Mouse (Mus musculus): ENCODE data around the gene Pmepa1. TPM values are rescaled to one million over a fixed set of nuclear protein-coding genes. Genes with fewer than 3 reads are reported as not detected.

Pmepa1 gene
- polyA plus RNA-seq, 1 experiment from 2014 or later: 1.2 TPM

DNA sequence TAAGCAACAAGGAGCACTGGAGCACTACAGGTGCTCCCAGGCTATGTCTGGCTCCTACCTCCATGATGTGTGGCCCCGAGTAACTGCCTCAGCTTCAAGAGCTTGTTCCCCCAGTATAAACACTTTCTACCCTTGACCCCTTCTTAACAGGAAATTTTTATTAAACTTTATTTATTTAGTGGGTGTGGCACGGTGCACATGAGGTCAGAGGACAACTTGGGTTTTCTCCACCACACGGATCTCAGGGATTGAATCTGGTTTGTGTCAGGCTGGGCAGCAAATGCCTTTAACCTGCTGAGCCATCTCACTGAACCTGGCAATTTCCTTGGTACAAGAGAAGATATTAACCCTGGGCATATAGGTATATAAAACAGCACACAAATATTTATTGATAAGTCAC, 32.2 kb downstream of the Pmepa1 start:
- no peak overlapping the region for H3K27ac ChIP-seq (ENCODE audit: low read depth, low read length)
- no peak overlapping the region for H3K4me2 ChIP-seq
- H3K4me3 ChIP-seq (ENCODE audit: low read depth, low read length): no peak overlapping the region
- no peaks in the 10 kb centered on the region for H3K36me3 ChIP-seq (ENCODE audit: control insufficient read depth, insufficient read depth, low read length)
- no peaks in the 10 kb centered on the region for H3K4me1 ChIP-seq (replicated peaks; ENCODE audit: control insufficient read depth, insufficient read depth, low read length)
- ATAC-seq (replicated peaks; ENCODE audit: low FRiP score) (no peak), DNase-seq (ENCODE audit: low spot score) (no peak)
- 66% methylated on average over 3 of the region's 3 CpGs for WGBS
- H3K9me3 ChIP-seq (ENCODE audit: control insufficient read depth, low read length): no peaks in the 10 kb centered on the region
- H3K9ac ChIP-seq (ENCODE audit: low read depth, low read length): no peak overlapping the region
- peaks cover 6% of the 10 kb centered on the region; the same call in 1 of the 2 replicates for H3K27me3 ChIP-seq (replicated peaks; ENCODE audit: control insufficient read depth, insufficient read depth, low read length)

DNA sequence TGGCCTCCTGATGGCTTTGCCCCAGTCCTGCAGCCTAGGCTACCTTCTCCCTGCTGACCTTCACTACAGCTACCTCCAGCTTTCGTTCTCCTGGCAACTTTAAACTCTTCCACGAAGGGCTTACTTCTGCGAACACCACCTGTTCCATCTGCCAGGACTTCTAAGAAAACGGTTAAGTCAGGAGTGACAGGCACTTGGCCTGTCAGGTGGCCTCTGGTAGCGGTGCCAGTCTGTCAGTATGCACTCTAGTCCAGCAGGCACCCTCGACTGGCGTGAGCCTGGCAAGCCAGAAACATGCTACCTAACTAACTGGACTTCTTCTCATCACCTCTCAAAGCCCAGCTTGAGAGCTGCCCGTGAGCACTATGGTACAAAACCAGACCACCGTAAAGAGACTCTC, 32.7 kb downstream of the Pmepa1 start:
- H3K9me3 ChIP-seq (ENCODE audit: control insufficient read depth, low read length): no peaks in the 10 kb centered on the region
- 68% methylated on average over 9 of the region's 9 CpGs for WGBS
- H3K4me3 ChIP-seq (ENCODE audit: low read depth, low read length): no peak overlapping the region
- ATAC-seq (replicated peaks; ENCODE audit: low FRiP score): no peak
- peaks cover 6% of the 10 kb centered on the region; the same call in 1 of the 2 replicates for H3K27me3 ChIP-seq (replicated peaks; ENCODE audit: control insufficient read depth, insufficient read depth, low read length)
- H3K4me2 ChIP-seq: no peak overlapping the region
- no peak overlapping the region for H3K27ac ChIP-seq (ENCODE audit: low read depth, low read length)
- H3K36me3 ChIP-seq (ENCODE audit: control insufficient read depth, insufficient read depth, low read length): no peaks in the 10 kb centered on the region
- no peak for DNase-seq (ENCODE audit: low spot score)
- no peaks in the 10 kb centered on the region for H3K4me1 ChIP-seq (replicated peaks; ENCODE audit: control insufficient read depth, insufficient read depth, low read length)
- no peak overlapping the region for H3K9ac ChIP-seq (ENCODE audit: low read depth, low read length)

DNA sequence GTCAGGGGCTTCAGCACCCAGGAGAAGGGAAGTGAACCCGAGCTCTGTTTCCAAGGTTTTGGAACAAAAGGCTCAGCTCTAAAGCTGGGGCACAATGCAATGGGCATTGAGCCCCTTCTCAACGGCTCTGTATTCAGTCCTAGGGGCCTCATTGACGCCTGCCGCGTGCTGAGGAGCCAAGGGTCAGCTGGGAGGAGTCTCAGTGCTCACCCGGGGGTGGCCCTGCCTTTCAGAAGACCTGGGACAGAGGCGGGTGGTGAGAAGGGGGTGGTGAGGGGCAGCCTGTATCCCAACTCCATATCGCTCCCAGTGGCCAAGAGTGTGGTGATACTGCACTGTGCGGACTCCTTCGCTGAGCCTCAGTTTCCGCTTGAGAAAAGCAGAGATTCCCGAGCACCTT, 33.5 kb downstream of the Pmepa1 start:
- Histone ChIP-seq H3K9ac (ENCODE audit: low read depth, low read length) (no peak overlapping the region), H3K4me1 (replicated peaks; ENCODE audit: control insufficient read depth, insufficient read depth, low read length) (no peaks in the 10 kb centered on the region), H3K27ac (ENCODE audit: low read depth, low read length) (no peak overlapping the region), H3K4me3 (ENCODE audit: low read depth, low read length) (no peak overlapping the region), H3K36me3 (ENCODE audit: control insufficient read depth, insufficient read depth, low read length) (no peaks in the 10 kb centered on the region), H3K9me3 (ENCODE audit: control insufficient read depth, low read length) (no peaks in the 10 kb centered on the region), H3K27me3 (replicated peaks; ENCODE audit: control insufficient read depth, insufficient read depth, low read length) (peaks cover 5% of the 10 kb centered on the region; the same call in 1 of the 2 replicates), H3K4me2 (no peak overlapping the region)
- 36% methylated on average over 12 of the region's 12 CpGs for WGBS
- no peak for DNase-seq (ENCODE audit: low spot score)
- ATAC-seq (replicated peaks; ENCODE audit: low FRiP score): no peak

DNA sequence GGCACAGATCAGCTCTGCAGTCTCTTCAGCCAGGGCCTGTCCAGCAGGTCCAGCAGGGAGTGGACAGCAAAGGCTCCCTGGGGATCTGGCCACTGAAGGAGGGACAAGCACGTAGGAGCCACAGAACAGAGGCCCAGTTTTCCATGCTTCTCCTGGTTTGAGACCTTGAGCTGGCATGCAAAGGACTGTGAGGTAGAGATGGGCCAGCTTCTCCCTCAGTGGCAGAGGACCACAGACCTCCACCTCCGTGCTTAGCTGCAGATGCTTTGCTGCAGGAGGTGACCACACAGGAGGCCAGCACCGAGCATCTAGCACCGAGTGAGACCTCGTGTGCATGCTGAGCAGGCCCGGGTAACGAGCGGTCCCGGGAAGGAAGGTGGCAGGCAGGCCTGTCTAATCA, 35.6 kb downstream of the Pmepa1 start:
- H3K9ac ChIP-seq (ENCODE audit: low read depth, low read length): no peak overlapping the region
- H3K4me3 ChIP-seq (ENCODE audit: low read depth, low read length): no peak overlapping the region
- DNase-seq (ENCODE audit: low spot score): no peak
- H3K4me1 ChIP-seq (replicated peaks; ENCODE audit: control insufficient read depth, insufficient read depth, low read length): no peaks in the 10 kb centered on the region; the same call in 1 of the 2 replicates
- H3K36me3 ChIP-seq (ENCODE audit: control insufficient read depth, insufficient read depth, low read length): no peaks in the 10 kb centered on the region
- H3K4me2 ChIP-seq: no peak overlapping the region
- WGBS: 52% methylated on average over 9 of the region's 9 CpGs
- no peaks in the 10 kb centered on the region for H3K9me3 ChIP-seq (ENCODE audit: control insufficient read depth, low read length)
- no peaks in the 10 kb centered on the region for H3K27me3 ChIP-seq (replicated peaks; ENCODE audit: control insufficient read depth, insufficient read depth, low read length)
- no peak overlapping the region for H3K27ac ChIP-seq (ENCODE audit: low read depth, low read length)
- ATAC-seq (replicated peaks; ENCODE audit: low FRiP score): no peak

DNA sequence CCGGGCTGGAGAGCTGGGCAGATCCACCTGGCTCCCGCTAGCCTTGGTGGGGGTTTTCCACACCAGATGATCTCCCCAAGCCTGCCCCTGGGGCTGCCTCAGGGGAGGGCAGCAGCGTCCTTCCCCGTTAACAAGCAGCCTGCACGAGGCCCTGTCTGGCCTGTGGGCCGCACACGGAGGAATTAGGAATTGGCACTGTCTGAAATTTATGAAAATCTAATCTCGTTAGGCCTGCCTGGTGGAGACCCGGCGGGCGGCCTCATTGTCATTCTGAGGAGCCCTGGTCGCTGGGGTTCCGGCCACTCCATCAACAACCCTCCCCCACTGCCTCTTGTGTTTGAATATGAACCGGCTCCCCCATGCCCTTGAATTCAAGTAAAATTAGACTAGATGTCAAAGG, 37.8 kb downstream of the Pmepa1 start:
- no peak overlapping the region for H3K4me2 ChIP-seq
- no peak overlapping the region for H3K4me3 ChIP-seq (ENCODE audit: low read depth, low read length)
- 44% methylated on average over 14 of the region's 14 CpGs for WGBS
- ATAC-seq (replicated peaks; ENCODE audit: low FRiP score): no peak
- H3K9ac ChIP-seq (ENCODE audit: low read depth, low read length): no peak overlapping the region
- H3K36me3 ChIP-seq (ENCODE audit: control insufficient read depth, insufficient read depth, low read length): no peaks in the 10 kb centered on the region
- H3K27me3 ChIP-seq (replicated peaks; ENCODE audit: control insufficient read depth, insufficient read depth, low read length): no peaks in the 10 kb centered on the region
- no peak for DNase-seq (ENCODE audit: low spot score)
- H3K9me3 ChIP-seq (ENCODE audit: control insufficient read depth, low read length): no peaks in the 10 kb centered on the region
- no peak overlapping the region for H3K27ac ChIP-seq (ENCODE audit: low read depth, low read length)
- no peaks in the 10 kb centered on the region; the same call in none of the 2 replicates for H3K4me1 ChIP-seq (replicated peaks; ENCODE audit: control insufficient read depth, insufficient read depth, low read length)

DNA sequence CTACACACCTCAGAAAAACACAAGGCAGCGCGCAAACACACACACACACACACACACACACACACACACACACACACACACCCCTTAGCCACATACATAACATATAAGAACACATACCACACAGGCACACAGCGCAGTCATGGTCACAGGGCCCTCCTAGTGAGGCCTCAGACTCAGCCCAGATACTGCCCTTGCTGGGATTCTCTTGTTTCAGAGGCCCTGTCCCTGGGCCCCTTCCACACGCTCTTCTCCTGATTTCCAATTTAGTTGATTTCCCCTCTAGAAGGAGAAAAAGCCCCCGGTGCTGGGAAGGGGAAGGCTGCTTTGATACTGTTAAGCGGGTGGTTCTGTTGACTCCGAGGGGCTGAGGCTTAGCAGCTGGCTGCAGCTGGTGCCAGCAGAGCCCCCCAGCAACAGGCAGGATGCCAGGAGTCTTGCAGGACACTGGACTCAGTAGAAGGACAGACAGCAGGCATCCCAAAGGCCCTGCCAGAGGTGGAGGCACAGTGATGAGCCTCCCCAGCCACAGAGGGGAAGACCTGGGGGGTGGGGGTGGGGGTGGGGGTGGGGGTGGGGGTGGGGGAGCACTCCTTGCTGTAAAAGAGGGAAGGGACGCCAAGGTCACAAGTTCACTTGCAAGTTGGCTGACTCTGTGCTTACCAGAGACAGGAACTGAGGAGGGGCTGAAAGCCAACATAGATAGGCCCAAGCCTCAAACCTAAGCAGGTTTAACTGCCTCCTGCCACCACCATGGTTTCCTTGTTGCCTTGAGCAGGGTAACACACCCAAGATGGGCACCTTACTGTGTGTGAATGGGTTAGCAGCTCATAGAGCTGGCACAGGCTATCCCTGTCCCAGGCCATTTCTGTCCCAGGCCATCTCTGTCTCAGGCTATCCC, 40.6 kb downstream of the Pmepa1 start:
- 53% methylated on average over 8 of the region's 8 CpGs for WGBS
- H3K36me3 ChIP-seq (ENCODE audit: control insufficient read depth, insufficient read depth, low read length): no peaks in the 10 kb centered on the region
- H3K27ac ChIP-seq (ENCODE audit: low read depth, low read length): no peak overlapping the region
- no peak overlapping the region for H3K4me2 ChIP-seq
- H3K4me1 ChIP-seq (replicated peaks; ENCODE audit: control insufficient read depth, insufficient read depth, low read length): no peaks in the 10 kb centered on the region; the same call in none of the 2 replicates
- H3K9ac ChIP-seq (ENCODE audit: low read depth, low read length): no peak overlapping the region
- H3K27me3 ChIP-seq (replicated peaks; ENCODE audit: control insufficient read depth, insufficient read depth, low read length): no peaks in the 10 kb centered on the region
- H3K9me3 ChIP-seq (ENCODE audit: control insufficient read depth, low read length): no peaks in the 10 kb centered on the region
- no peak overlapping the region for H3K4me3 ChIP-seq (ENCODE audit: low read depth, low read length)
- DNase-seq (ENCODE audit: low spot score) (no peak), ATAC-seq (replicated peaks; ENCODE audit: low FRiP score) (no peak)

DNA sequence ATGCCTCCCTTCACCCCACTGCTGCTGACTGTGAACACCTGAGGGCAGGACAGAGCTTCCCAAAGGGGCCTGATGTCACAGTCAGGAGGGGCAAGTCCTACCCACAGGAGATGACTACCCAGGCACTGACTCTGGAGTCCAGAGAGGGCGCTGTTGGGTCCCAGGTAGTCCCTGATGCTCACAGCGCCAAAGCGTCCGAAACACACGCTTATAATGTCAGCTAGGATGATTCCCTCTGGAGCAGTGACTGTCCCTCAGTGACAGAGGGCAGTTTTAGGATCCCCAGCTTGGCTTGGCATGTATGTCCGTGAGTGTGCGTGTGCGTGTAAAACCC, 43.6 kb downstream of the Pmepa1 start:
- no peaks in the 10 kb centered on the region for H3K27me3 ChIP-seq (replicated peaks; ENCODE audit: control insufficient read depth, insufficient read depth, low read length)
- H3K9ac ChIP-seq (ENCODE audit: low read depth, low read length): no peak overlapping the region
- no peak overlapping the region for H3K4me2 ChIP-seq
- 86% methylated on average over 8 of the region's 8 CpGs for WGBS
- no peaks in the 10 kb centered on the region; the same call in 1 of the 2 replicates for H3K36me3 ChIP-seq (ENCODE audit: control insufficient read depth, insufficient read depth, low read length)
- H3K4me3 ChIP-seq (ENCODE audit: low read depth, low read length): no peak overlapping the region
- H3K27ac ChIP-seq (ENCODE audit: low read depth, low read length): no peak overlapping the region
- no peaks in the 10 kb centered on the region for H3K9me3 ChIP-seq (ENCODE audit: control insufficient read depth, low read length)
- ATAC-seq (replicated peaks; ENCODE audit: low FRiP score): no peak
- no peak for DNase-seq (ENCODE audit: low spot score)
- no peaks in the 10 kb centered on the region; the same call in none of the 2 replicates for H3K4me1 ChIP-seq (replicated peaks; ENCODE audit: control insufficient read depth, insufficient read depth, low read length)

DNA sequence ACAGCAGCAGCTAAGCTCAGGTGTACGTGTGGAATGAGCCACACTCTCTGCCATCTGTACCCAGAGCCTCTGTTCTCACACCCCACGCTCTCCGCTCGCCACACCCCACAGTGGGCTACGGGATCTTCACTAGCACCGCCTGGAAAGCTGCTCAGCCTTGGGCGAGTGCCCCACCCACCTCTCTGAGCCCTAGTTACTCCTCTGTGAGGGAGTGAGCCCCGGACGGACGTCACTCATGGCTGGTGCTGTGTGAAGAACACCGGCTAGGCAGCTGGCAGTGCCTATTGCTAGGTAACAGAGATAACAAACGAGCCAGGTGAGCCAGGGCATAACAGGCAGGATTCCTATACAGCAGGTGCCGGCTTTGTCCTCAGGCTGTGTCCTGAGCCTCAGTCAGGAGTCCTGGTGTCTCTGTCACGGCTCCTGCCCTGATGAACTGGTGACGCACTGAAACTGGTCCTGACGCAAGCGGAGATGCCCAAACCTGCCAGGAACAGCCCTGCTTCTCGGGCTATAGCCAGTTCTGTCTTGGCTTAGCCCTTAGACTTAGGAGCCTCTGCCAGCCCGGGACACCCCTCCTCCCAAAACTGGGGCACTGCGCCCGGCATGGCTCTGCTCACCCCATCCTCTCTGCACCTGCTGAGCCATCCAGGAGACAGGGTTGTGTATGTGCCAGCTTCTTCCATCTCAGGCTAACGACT, 44.1 kb downstream of the Pmepa1 start:
- Histone ChIP-seq H3K27me3 (replicated peaks; ENCODE audit: control insufficient read depth, insufficient read depth, low read length) (no peaks in the 10 kb centered on the region), H3K36me3 (ENCODE audit: control insufficient read depth, insufficient read depth, low read length) (no peaks in the 10 kb centered on the region; the same call in 1 of the 2 replicates), H3K4me1 (replicated peaks; ENCODE audit: control insufficient read depth, insufficient read depth, low read length) (no peaks in the 10 kb centered on the region; the same call in none of the 2 replicates), H3K4me3 (ENCODE audit: low read depth, low read length) (no peak overlapping the region), H3K9me3 (ENCODE audit: control insufficient read depth, low read length) (no peaks in the 10 kb centered on the region), H3K9ac (ENCODE audit: low read depth, low read length) (no peak overlapping the region), H3K4me2 (no peak overlapping the region), H3K27ac (ENCODE audit: low read depth, low read length) (no peak overlapping the region)
- DNase-seq (ENCODE audit: low spot score) (no peak), ATAC-seq (replicated peaks; ENCODE audit: low FRiP score) (no peak)
- 83% methylated on average over 22 of the region's 22 CpGs for WGBS
